Mouse (Mus musculus) hindbrain, postnatal 0 days (tissue): ENCODE data around the gene 1700015G11Rik. TPM values are rescaled to one million over a fixed set of nuclear protein-coding genes. Genes with fewer than 3 reads are reported as not detected.
A peak's percentile ranks its signal among the peaks of the same experiment; 100 is the strongest.

Source experiments
- ATAC-seq: fragments of 200-750 bp; cut with Nextera tagmentation; 2 replicates; pipeline ENCODE4 v1.8.0; 2017; ENCODE audit warnings: mild to moderate bottlenecking, moderate TSS enrichment, moderate library complexity
- DNase-seq: peaks from one replicate; pipeline ENCODE4 v3.0.0-alpha.2; 2015; ENCODE audit warnings: low spot score
- H3K27ac ChIP-seq: fragments of 300-500 bp; sonication (generic); 2 replicates; pipeline ENCODE4 v1.5.1; 2014; ENCODE audit warnings: mild to moderate bottlenecking
- H3K27me3 ChIP-seq: fragments of 300-500 bp; sonication (generic); 2 replicates; pipeline ENCODE4 v1.6.1; 2014; ENCODE audit warnings: low read length, mixed read lengths; ENCODE audit not compliant: insufficient read depth
- H3K36me3 ChIP-seq: fragments of 300-500 bp; sonication (generic); 2 replicates; pipeline ENCODE4 v1.6.1; 2014; ENCODE audit warnings: low read length, mixed read lengths; ENCODE audit not compliant: insufficient read depth
- H3K4me1 ChIP-seq: fragments of 300-500 bp; sonication (generic); 2 replicates; pipeline ENCODE4 v1.6.1; 2014; ENCODE audit warnings: antibody characterized with exemption, low read length, mixed read lengths; ENCODE audit not compliant: insufficient read depth
- H3K4me2 ChIP-seq: fragments of 300-500 bp; sonication (generic); 2 replicates; pipeline ENCODE4 v1.6.1; 2014; ENCODE audit warnings: low read depth, mild to moderate bottlenecking, low read length, moderate library complexity, mixed read lengths
- H3K4me3 ChIP-seq: fragments of 300-500 bp; sonication (generic); 2 replicates; pipeline ENCODE4 v1.5.1; 2014; ENCODE audit warnings: low read length
- H3K9ac ChIP-seq: fragments of 300-500 bp; sonication (generic); replicated peaks from 2 replicates; pipeline ENCODE4 v1.6.1; 2014; ENCODE audit warnings: mild to moderate bottlenecking, low read length, moderate library complexity, mixed read lengths
- H3K9me3 ChIP-seq: fragments of 300-500 bp; sonication (generic); 2 replicates; pipeline ENCODE4 v1.6.1; 2016; ENCODE audit warnings: low read length, mixed read lengths
- CTCF ChIP-seq: IDR thresholded peaks from 2 replicates; pipeline ENCODE4 v1.5.1; 2016; ENCODE audit warnings: antibody characterized with exemption, control low read depth, low read depth
- WGBS: fragments of 180-500 bp; shearing (Covaris S2); extraction: QIAGEN DNeasy Blood & Tissue Kit; methylation state at CpG from one replicate; pipeline ENCODE4 v1.1.7; 2014; 5-methylcytosine and 5-hydroxymethylcytosine counted together
- polyA plus RNA-seq: library from polyadenylated mRNA; unstranded; fragments of >200 nt; fragmentation: Nextera tagmentation; extraction: Ambion mirVana; gene quantifications from 2 replicates; pipeline ENCODE4 v1.2.1, GENCODE M21; 2015
- total RNA-seq: library from RNA; depleted of rRNA; stranded (reverse); fragments of >200 nt; gene quantifications from 2 replicates; pipeline ENCODE4 v1.2.3, GENCODE M21; 2014

The 1700015G11Rik gene
- total and polyA plus RNA-seq, 2 experiments from 2014 or later = not detected

- Histone ChIP-seq H3K9me3 (no peaks in the 10 kb centered on the region), H3K36me3 (no peaks in the 10 kb centered on the region), H3K27me3 (no peaks in the 10 kb centered on the region), H3K4me2 (no peak overlapping the region), H3K27ac (no peak overlapping the region), H3K4me1 (no peaks in the 10 kb centered on the region), H3K9ac (no peak overlapping the region), H3K4me3 (no peak overlapping the region)
- ATAC-seq (no peak), DNase-seq (no peak)
- WGBS = 85% methylated on average over 4 of the region's 4 CpGs
- TF ChIP-seq CTCF = no peak
Observed at GRCm38 (mm10) chr7:52022039-52022438, 6.5 kb upstream of the 1700015G11Rik start.

GRCm38 (mm10) chr7:52015180-52015579, 348 bp downstream of the 1700015G11Rik start:
- TF ChIP-seq CTCF = no peak
- H3K4me2 ChIP-seq = no peak overlapping the region
- no peaks in the 10 kb centered on the region for H3K36me3 ChIP-seq
- 97% methylated on average over 1 of the region's 1 CpGs for WGBS
- H3K9ac ChIP-seq = no peak overlapping the region
- no peaks in the 10 kb centered on the region for H3K9me3 ChIP-seq
- ATAC-seq = no peak
- no peaks in the 10 kb centered on the region for H3K4me1 ChIP-seq
- no peak overlapping the region for H3K27ac ChIP-seq
- no peak overlapping the region for H3K4me3 ChIP-seq
- no peaks in the 10 kb centered on the region for H3K27me3 ChIP-seq
- DNase-seq = no peak

GRCm38 (mm10) chr7:52013457-52013856, 2.1 kb downstream of the 1700015G11Rik start:
- WGBS = 78% methylated on average over 7 of the region's 7 CpGs
- Histone ChIP-seq H3K4me2 (no peak overlapping the region), H3K27me3 (0 out of 2 replicates have a peak, but pooled peaks cover 3% of the 10 kb centered on the region), H3K36me3 (no peaks in the 10 kb centered on the region), H3K4me1 (no peaks in the 10 kb centered on the region), H3K4me3 (no peak overlapping the region), H3K9ac (no peak overlapping the region), H3K27ac (no peak overlapping the region), H3K9me3 (no peaks in the 10 kb centered on the region)
- DNase-seq (no peak), ATAC-seq (no peak)
- no peak for TF ChIP-seq CTCF

GRCm38 (mm10) chr7:52007138-52007537, 8.4 kb downstream of the 1700015G11Rik start:
- Histone ChIP-seq H3K4me1 (no peaks in the 10 kb centered on the region), H3K4me3 (no peak overlapping the region), H3K27me3 (0 out of 2 replicates have a peak, but pooled peaks cover 3% of the 10 kb centered on the region), H3K36me3 (no peaks in the 10 kb centered on the region), H3K27ac (no peak overlapping the region), H3K9me3 (no peaks in the 10 kb centered on the region), H3K9ac (no peak overlapping the region), H3K4me2 (no peak overlapping the region)
- DNase-seq (no peak), ATAC-seq (no peak)
- TF ChIP-seq CTCF = no peak
- 92% methylated on average over 2 of the region's 2 CpGs for WGBS

- DNase-seq = no peak
- Histone ChIP-seq H3K27ac (peak overlapping the region; percentile 77; the same call in 1 of the 2 replicates), H3K9ac (peak overlapping the region; percentile 69; the same call in 1 of the 2 replicates), H3K36me3 (no peaks in the 10 kb centered on the region), H3K27me3 (0 out of 2 replicates have a peak, but pooled peaks cover 3% of the 10 kb centered on the region), H3K9me3 (no peaks in the 10 kb centered on the region), H3K4me1 (no peaks in the 10 kb centered on the region), H3K4me2 (peak overlapping the region; percentile 57), H3K4me3 (peak overlapping the region; percentile 65)
- 1% methylated on average over 9 of the region's 9 CpGs for WGBS
- peak; percentile 86 for ATAC-seq
- no peak for TF ChIP-seq CTCF
Observed at GRCm38 (mm10) chr7:52006296-52006630, 9.3 kb downstream of the 1700015G11Rik start.

GRCm38 (mm10) chr7:52005511-52006295, 9.8 kb downstream of the 1700015G11Rik start, which contains the start of gene Svip:
Gene Svip, minus strand, starts transcription at chr7:52006018.
- no peaks in the 10 kb centered on the region for H3K4me1 ChIP-seq
- ATAC-seq (peak; percentile 98), DNase-seq (peak; percentile 98)
- peak within 1 kb of the TSS; percentile 57 for H3K4me2 ChIP-seq
- H3K36me3 ChIP-seq = no peaks in the 10 kb centered on the region
- peak within 1 kb of the TSS; percentile 77 for H3K27ac ChIP-seq
- under 1% methylated on average over 37 of the region's 47 CpGs for WGBS
- H3K4me3 ChIP-seq = peak within 1 kb of the TSS; percentile 65
- H3K9me3 ChIP-seq = no peaks in the 10 kb centered on the region
- TF ChIP-seq CTCF = no peak
- H3K27me3 ChIP-seq = 0 out of 2 replicates have a peak, but pooled peaks cover 3% of the 10 kb centered on the region
- H3K9ac ChIP-seq = peak within 1 kb of the TSS; percentile 69

- no peak overlapping the region for H3K9ac ChIP-seq
- no peak for ATAC-seq
- no peak for DNase-seq
- H3K4me2 ChIP-seq = no peak overlapping the region
- H3K27ac ChIP-seq = no peak overlapping the region
- H3K36me3 ChIP-seq = no peaks in the 10 kb centered on the region
- TF ChIP-seq CTCF = no peak
- H3K4me1 ChIP-seq = no peaks in the 10 kb centered on the region
- 87% methylated on average over 3 of the region's 3 CpGs for WGBS
- no peaks in the 10 kb centered on the region for H3K9me3 ChIP-seq
- H3K27me3 ChIP-seq = no peaks in the 10 kb centered on the region
- no peak overlapping the region for H3K4me3 ChIP-seq
Observed at GRCm38 (mm10) chr7:51991020-51991419, 24.5 kb downstream of the 1700015G11Rik start.
